ENCODE assay signal across 12 mouse cellular contexts in genomic region chr7:98607158-98607557, GRCm38 (mm10). TPM values are rescaled to one million over a fixed set of nuclear protein-coding genes. Genes with fewer than 3 reads are reported as not detected.
A peak's percentile ranks its signal among the peaks of the same experiment; 100 is the strongest.
DNase-seq lines count a peak whose midpoint lies in the region; ATAC-seq and TF ChIP-seq lines count a peak whose summit lies in the region.
"Had no signal": no experiment of that assay in that cellular context is flagged by ENCODE, and none has a peak within 500 bp of the region (broad histone marks: within the 10 kb centered on the region; RNA-seq: fewer than 3 reads in every experiment).

No protein-coding gene starts in this region.

- ATAC-seq in stomach, postnatal 0 days (ENCODE audit: low FRiP score, low TSS enrichment) = no peak
- ATAC-seq in megakaryocyte-erythroid progenitor cell, adult 5-6 weeks (replicated peaks; ENCODE audit: low FRiP score, low TSS enrichment, poor library complexity, severe bottlenecking) = no peak
- ATAC-seq: midbrain, embryonic 15.5 days had no signal

- peak; percentile 48 to 51 for DNase-seq in cerebellum, postnatal 14 days
- DNase-seq in cerebellum, adult 11-12 months = no peak
- peak; percentile 34 for DNase-seq in kidney, adult 9 months
- no peak for DNase-seq in kidney, postnatal 4 days
- DNase-seq in thymus, adult 2 months = peak; percentile 11
- no peak for DNase-seq in thymus, postnatal 36 days
- DNase-seq in stomach, postnatal 0 days (ENCODE audit: low spot score) = no peak
- DNase-seq: adrenal gland, postnatal 10 days had no signal

- no peaks in the 10 kb centered on the region for H3K4me1 ChIP-seq in thymus, adult 2 months (replicated peaks; ENCODE audit: control insufficient read depth, insufficient read depth, low read length)
- H3K4me1 ChIP-seq in stomach, postnatal 0 days (replicated peaks; ENCODE audit: control insufficient read depth, insufficient read depth) = no peaks in the 10 kb centered on the region
- H3K4me1 ChIP-seq: embryonic facial prominence, embryonic 13.5 days; limb, embryonic 13.5 days; midbrain, embryonic 15.5 days had no signal

- no peak overlapping the region for H3K27ac ChIP-seq in thymus, adult 2 months (ENCODE audit: control insufficient read depth, insufficient read depth, low read length)
- H3K27ac ChIP-seq in stomach, postnatal 0 days (replicated peaks) = no peak overlapping the region
- H3K27ac ChIP-seq: embryonic facial prominence, embryonic 13.5 days; limb, embryonic 13.5 days; midbrain, embryonic 15.5 days had no signal

- H3K27me3 ChIP-seq in thymus, adult 2 months (ENCODE audit: control insufficient read depth, insufficient read depth, low read length) = no peaks in the 10 kb centered on the region
- H3K27me3 ChIP-seq in stomach, postnatal 0 days (ENCODE audit: control insufficient read depth, insufficient read depth, low read length) = no peaks in the 10 kb centered on the region
- H3K27me3 ChIP-seq: embryonic facial prominence, embryonic 13.5 days; limb, embryonic 13.5 days; midbrain, embryonic 15.5 days had no signal

- H3K36me3 ChIP-seq in thymus, adult 2 months (ENCODE audit: control insufficient read depth, insufficient read depth, low read length) = peaks cover 29% of the 10 kb centered on the region
- H3K36me3 ChIP-seq in stomach, postnatal 0 days (ENCODE audit: control insufficient read depth, insufficient read depth, low read length) = no peaks in the 10 kb centered on the region

- no peak for TF ChIP-seq CTCF in thymus, adult 2 months (IDR thresholded peaks at IDR 0.05; ENCODE audit: borderline replicate concordance, control insufficient read depth, extremely low read depth, insufficient read depth, low read length, poor library complexity)
- peak; percentile 68 for TF ChIP-seq CTCF in stomach, postnatal 0 days (IDR thresholded peaks at IDR 0.05; ENCODE audit: low read depth)

- H3K4me3 ChIP-seq in thymus, adult 2 months (ENCODE audit: control insufficient read depth, insufficient read depth, low read length) = no peak overlapping the region
- no peak overlapping the region for H3K4me3 ChIP-seq in stomach, postnatal 0 days (ENCODE audit: low read depth, low read length)
- H3K4me3 ChIP-seq: embryonic facial prominence, embryonic 13.5 days; limb, embryonic 13.5 days; midbrain, embryonic 15.5 days had no signal

- WGBS in thymus, adult 2 months = 73% methylated on average over 4 of the region's 4 CpGs
- WGBS in stomach, postnatal 0 days = 76% methylated on average over 4 of the region's 4 CpGs

- no peak for TF ChIP-seq POLR2A in thymus, adult 2 months (IDR thresholded peaks at IDR 0.05; ENCODE audit: control insufficient read depth, extremely low read depth, insufficient read depth, low read length, poor library complexity)

- TF ChIP-seq EP300 in stomach, postnatal 0 days (optimal IDR thresholded peaks at IDR 0.05) = no peak

- H3K9ac ChIP-seq in stomach, postnatal 0 days (ENCODE audit: low read length) = no peak overlapping the region
- H3K9ac ChIP-seq: embryonic facial prominence, embryonic 13.5 days; limb, embryonic 13.5 days; midbrain, embryonic 15.5 days had no signal

- no peaks in the 10 kb centered on the region for H3K9me3 ChIP-seq in stomach, postnatal 0 days (ENCODE audit: control insufficient read depth, low read length)
- H3K9me3 ChIP-seq: embryonic facial prominence, embryonic 13.5 days; limb, embryonic 13.5 days; midbrain, embryonic 15.5 days had no signal

- no peak overlapping the region for H3K4me2 ChIP-seq in stomach, postnatal 0 days (replicated peaks; ENCODE audit: low read depth)
- H3K4me2 ChIP-seq: embryonic facial prominence, embryonic 13.5 days; limb, embryonic 13.5 days; midbrain, embryonic 15.5 days had no signal

RNA-seq across cellular contexts. Expression of gene Emsy, which starts 49.4 kb away (rescaled TPM):
- polyA plus RNA-seq in thymus, adult 2 months (2012; rRNA removed) = 52.8 and 53.5 TPM in 2 replicates
- 5.0 and 6.3 TPM in 2 replicates for polyA plus RNA-seq in stomach, postnatal 0 days (2015; fragmentation: Nextera tagmentation; extraction: Ambion mirVana)
- 61.8 and 71.5 TPM in 2 replicates for total RNA-seq in megakaryocyte-erythroid progenitor cell, adult 5-6 weeks (2014; fragmentation: Nextera tagmentation)
- 37.3 and 55.5 TPM in 2 replicates for total RNA-seq in megakaryocyte-erythroid progenitor cell, adult 5-6 weeks (2017)

Comparison
In these comparisons a context has a peak if more than half of its experiments do, and no peak if none do; other contexts are left out.
1. DNase-seq: peak in cerebellum, postnatal 14 days (2 of 2), kidney, adult 9 months (single experiment) and thymus, adult 2 months (single experiment); none in cerebellum, adult 11-12 months (single experiment), kidney, postnatal 4 days (0 of 2), thymus, postnatal 36 days (0 of 2) and stomach, postnatal 0 days (single experiment).